Mouse (Mus musculus) yolk sac, embryonic 10.5 days (tissue): ENCODE results near the gene Scpep1.
"Not testable (repeated sequence)": the region's sequence is repeated elsewhere in the genome, so short reads cannot be mapped to it uniquely, and the experiment has no call there.

Experiments
- DNase-seq: peaks from one replicate; pipeline ENCODE4 v3.0.0-alpha.2; 2017; ENCODE audit warnings: low spot score

The Scpep1 gene

GRCm38 (mm10) chr11:88909388-88910036, 45.8 kb downstream of the Scpep1 start:
- DNase-seq, result no peak

GRCm38 (mm10) chr11:88908557-88909211, 46.6 kb downstream of the Scpep1 start:
- no peak for DNase-seq

GRCm38 (mm10) chr11:88907886-88908285, 47.4 kb downstream of the Scpep1 start:
- DNase-seq, result no peak

GRCm38 (mm10) chr11:88905621-88906020, 49.6 kb downstream of the Scpep1 start:
- DNase-seq, result peak; percentile 72

GRCm38 (mm10) chr11:88904080-88904479, 51.2 kb downstream of the Scpep1 start:
- no peak for DNase-seq

GRCm38 (mm10) chr11:88902762-88903161, 52.5 kb downstream of the Scpep1 start:
- DNase-seq, result no peak

GRCm38 (mm10) chr11:88901341-88901802, 53.9 kb downstream of the Scpep1 start:
- DNase-seq, result no peak

GRCm38 (mm10) chr11:88899561-88899960, 55.7 kb downstream of the Scpep1 start:
- no peak for DNase-seq

- no peak for DNase-seq
Measured at GRCm38 (mm10) chr11:88898380-88898763, 56.9 kb downstream of the Scpep1 start.

GRCm38 (mm10) chr11:88897624-88898379, 57.5 kb downstream of the Scpep1 start:
- no peak for DNase-seq

GRCm38 (mm10) chr11:88895800-88896232, 59.4 kb downstream of the Scpep1 start:
- DNase-seq, result not testable (repeated sequence)

- DNase-seq, result not testable (repeated sequence)
Measured at GRCm38 (mm10) chr11:88895235-88895634, 60.0 kb downstream of the Scpep1 start.

- DNase-seq, result not testable (repeated sequence)
Measured at GRCm38 (mm10) chr11:88894279-88894678, 61.0 kb downstream of the Scpep1 start.

- not testable (repeated sequence) for DNase-seq
Measured at GRCm38 (mm10) chr11:88893501-88893900, 61.8 kb downstream of the Scpep1 start.

- not testable (repeated sequence) for DNase-seq
Measured at GRCm38 (mm10) chr11:88892789-88893188, 62.5 kb downstream of the Scpep1 start.

GRCm38 (mm10) chr11:88891921-88892561, 63.2 kb downstream of the Scpep1 start:
- not testable (repeated sequence) for DNase-seq

GRCm38 (mm10) chr11:88891446-88891845, 63.8 kb downstream of the Scpep1 start:
- DNase-seq, result not testable (repeated sequence)

- not testable (repeated sequence) for DNase-seq
Measured at GRCm38 (mm10) chr11:88890904-88891303, 64.4 kb downstream of the Scpep1 start.

- no peak for DNase-seq
Measured at GRCm38 (mm10) chr11:88888996-88889395, 66.3 kb downstream of the Scpep1 start.

- DNase-seq, result no peak
Measured at GRCm38 (mm10) chr11:88884376-88885065, 70.7 kb downstream of the Scpep1 start.

- DNase-seq, result no peak
Measured at GRCm38 (mm10) chr11:88878011-88878410, 77.3 kb downstream of the Scpep1 start.
